Mouse (Mus musculus): ENCODE measurements around the gene Cmss1.

DNA sequence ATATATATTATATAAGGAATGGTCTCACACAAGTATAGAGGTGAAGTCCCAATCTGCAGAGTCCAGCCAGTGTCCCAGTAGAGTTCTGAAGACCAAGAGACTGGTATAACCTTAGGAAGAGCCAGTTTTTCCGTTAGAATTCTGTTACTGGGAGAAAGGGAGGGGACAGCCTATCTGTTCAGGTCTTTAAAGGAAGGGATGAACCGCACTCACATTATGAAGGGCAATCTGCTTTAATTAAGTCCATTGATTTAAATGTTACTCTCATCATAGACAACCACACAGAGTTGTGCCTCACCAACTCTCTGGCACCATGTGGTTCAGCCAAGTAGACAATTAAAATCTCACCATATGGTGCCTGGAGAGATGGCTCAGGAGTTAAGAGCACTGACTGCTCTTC lies 313.9 kb downstream of the Cmss1 start, which contains the start of gene Tmem30c:
- TF ChIP-seq CTCF (IDR thresholded peaks at IDR 0.05; ENCODE audit: extremely low read depth, insufficient read depth, insufficient read length, insufficient replicate concordance) (no peak), POLR2A (IDR thresholded peaks at IDR 0.05; ENCODE audit: low read depth, low read length) (no peak)
